Mouse (Mus musculus) lung, embryonic 14.5 days (tissue): ENCODE data around the gene Gzmg. TPM values are rescaled to one million over a fixed set of nuclear protein-coding genes. Genes with fewer than 3 reads are reported as not detected.
"Not testable (repeated sequence)": the region's sequence is repeated elsewhere in the genome, so short reads cannot be mapped to it uniquely, and the experiment has no call there.

Experiments used
- ATAC-seq: fragments of 200-750 bp; cut with Nextera tagmentation; 2 replicates; pipeline ENCODE4 v1.8.0; 2017; ENCODE audit warnings: mild to moderate bottlenecking, moderate TSS enrichment, moderate library complexity; ENCODE audit not compliant: insufficient read depth
- DNase-seq: peaks from one replicate; pipeline ENCODE4 v3.0.0-alpha.2; 2015
- H3K27ac ChIP-seq: fragments of 300-500 bp; sonication (generic); 2 replicates; pipeline ENCODE4 v1.5.1; 2014; ENCODE audit warnings: low read depth, mild to moderate bottlenecking, moderate library complexity
- H3K27me3 ChIP-seq: fragments of 300-500 bp; sonication (generic); 2 replicates; pipeline ENCODE4 v1.6.1; 2014; ENCODE audit warnings: low read length, control low read depth; ENCODE audit not compliant: insufficient read depth
- H3K36me3 ChIP-seq: fragments of 300-500 bp; sonication (generic); 2 replicates; pipeline ENCODE4 v1.6.1; 2014; ENCODE audit warnings: control low read depth; ENCODE audit not compliant: insufficient read depth
- H3K4me1 ChIP-seq: fragments of 300-500 bp; sonication (generic); 2 replicates; pipeline ENCODE4 v1.6.1; 2014; ENCODE audit warnings: antibody characterized with exemption, control low read depth; ENCODE audit not compliant: insufficient read depth
- H3K4me2 ChIP-seq: fragments of 300-500 bp; sonication (generic); 2 replicates; pipeline ENCODE4 v1.6.1; 2014; ENCODE audit warnings: mild to moderate bottlenecking
- H3K4me3 ChIP-seq: fragments of 300-500 bp; sonication (generic); 2 replicates; pipeline ENCODE4 v1.5.1; 2014; ENCODE audit warnings: low read depth, low read length
- H3K9ac ChIP-seq: fragments of 300-500 bp; sonication (generic); 2 replicates; pipeline ENCODE4 v1.6.1; 2014
- H3K9me3 ChIP-seq: fragments of 300-500 bp; sonication (generic); 2 replicates; pipeline ENCODE4 v1.6.1; 2016; ENCODE audit warnings: low read depth, low read length, control low read depth
- CTCF ChIP-seq: IDR thresholded peaks from 2 replicates; pipeline ENCODE4 v1.5.1; 2016; ENCODE audit warnings: antibody characterized with exemption, low read depth
- WGBS: fragments of 180-500 bp; shearing (Covaris S2); extraction: QIAGEN DNeasy Blood & Tissue Kit; methylation state at CpG from one replicate; pipeline ENCODE4 v1.1.7; 2014; 5-methylcytosine and 5-hydroxymethylcytosine counted together
- polyA plus RNA-seq: library from polyadenylated mRNA; unstranded; fragments of >200 nt; fragmentation: Nextera tagmentation; extraction: Ambion mirVana; gene quantifications from 2 replicates; pipeline ENCODE4 v1.2.1, GENCODE M21; 2014

The Gzmg gene
- not detected in 2 replicates for polyA plus RNA-seq

DNA sequence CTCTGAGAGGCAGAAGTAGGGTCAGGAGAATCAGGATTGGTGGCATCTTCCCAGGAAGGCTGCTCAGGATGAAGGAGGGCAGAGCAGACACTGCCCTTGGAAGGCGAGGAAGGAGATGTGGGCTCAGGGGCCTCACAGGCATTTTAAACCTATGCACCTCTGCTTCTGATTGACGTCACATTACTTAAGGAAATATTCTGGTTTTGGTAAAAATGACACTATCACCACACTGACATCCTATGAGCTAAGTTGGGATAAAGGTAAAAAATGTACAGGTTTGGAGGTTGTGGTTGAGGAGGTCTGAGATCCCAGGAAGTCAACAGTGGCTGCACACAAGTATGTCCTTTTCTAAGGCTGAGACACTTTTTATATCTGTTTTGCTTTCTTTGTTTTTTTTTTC, at the start of gene Gzmg:
Gene Gzmg, minus strand, starts transcription at position 101 of the 400 bp plus-strand sequence.
- not testable (repeated sequence) for H3K27me3 ChIP-seq, H3K27ac ChIP-seq, H3K9me3 ChIP-seq, H3K9ac ChIP-seq, DNase-seq, ATAC-seq, H3K4me3 ChIP-seq, H3K36me3 ChIP-seq, H3K4me2 ChIP-seq, H3K4me1 ChIP-seq
- WGBS = 77% methylated on average over 2 of the region's 2 CpGs

DNA sequence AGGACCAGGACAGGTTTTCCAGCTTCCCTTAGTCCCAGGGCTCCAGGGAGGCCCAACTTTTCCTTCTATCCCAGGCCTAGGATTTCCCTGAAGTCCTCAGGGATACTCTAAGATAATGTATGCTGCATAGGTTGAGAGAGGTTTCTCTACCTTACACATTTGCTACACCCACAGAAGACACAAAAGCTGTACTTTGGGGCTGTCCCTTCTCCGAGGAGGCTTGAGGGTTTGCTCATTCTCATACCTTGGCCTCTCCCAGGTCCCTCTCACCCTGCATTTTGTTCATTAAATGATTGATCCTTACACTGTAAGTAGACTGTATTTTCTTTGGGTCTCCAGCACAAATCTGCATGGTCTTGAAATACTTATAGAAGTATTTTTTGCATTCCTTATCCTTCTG, 46.2 kb upstream of the Gzmg start:
- no peak for DNase-seq

DNA sequence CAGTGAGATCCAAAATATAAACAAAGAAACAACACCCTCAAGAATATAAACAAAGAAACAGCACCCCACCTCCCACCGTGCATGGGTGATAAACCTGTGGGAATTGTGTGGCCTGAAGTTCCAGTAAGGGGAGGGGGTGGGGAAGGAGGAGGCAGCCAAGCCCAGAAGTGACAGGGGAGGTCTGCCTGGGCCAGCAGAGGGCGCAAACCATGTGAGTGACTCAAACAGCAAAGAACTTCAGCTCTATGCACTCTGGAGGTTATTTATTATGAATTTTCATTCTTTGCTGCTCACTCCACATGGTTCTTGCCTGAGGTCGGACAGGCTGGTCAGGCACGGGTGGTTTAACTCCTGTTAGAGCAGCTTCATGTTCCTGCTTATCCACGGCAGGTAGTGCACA, 45.6 kb upstream of the Gzmg start:
- H3K9me3 ChIP-seq, ATAC-seq, H3K9ac ChIP-seq, H3K4me3 ChIP-seq, H3K4me2 ChIP-seq, H3K4me1 ChIP-seq, H3K36me3 ChIP-seq, H3K27ac ChIP-seq, H3K27me3 ChIP-seq: not testable (repeated sequence)
- whole genome bisulfite sequencing = 30% methylated on average over 5 of the region's 5 CpGs
- peak; percentile 80 for DNase-seq
- peak; percentile 68 for TF ChIP-seq CTCF

More for the DNA sequence above, 46.2 kb upstream of the Gzmg start:
- no peaks in the 10 kb centered on the region for H3K4me1 ChIP-seq
- no peaks in the 10 kb centered on the region for H3K36me3 ChIP-seq
- no peak overlapping the region for H3K4me3 ChIP-seq
- H3K27me3 ChIP-seq = no peaks in the 10 kb centered on the region
- no peak overlapping the region for H3K9ac ChIP-seq
- WGBS = 85% methylated on average over 1 of the region's 1 CpGs
- H3K9me3 ChIP-seq = no peaks in the 10 kb centered on the region
- no peak for TF ChIP-seq CTCF
- no peak overlapping the region for H3K4me2 ChIP-seq
- ATAC-seq = no peak
- H3K27ac ChIP-seq = no peak overlapping the region

DNA sequence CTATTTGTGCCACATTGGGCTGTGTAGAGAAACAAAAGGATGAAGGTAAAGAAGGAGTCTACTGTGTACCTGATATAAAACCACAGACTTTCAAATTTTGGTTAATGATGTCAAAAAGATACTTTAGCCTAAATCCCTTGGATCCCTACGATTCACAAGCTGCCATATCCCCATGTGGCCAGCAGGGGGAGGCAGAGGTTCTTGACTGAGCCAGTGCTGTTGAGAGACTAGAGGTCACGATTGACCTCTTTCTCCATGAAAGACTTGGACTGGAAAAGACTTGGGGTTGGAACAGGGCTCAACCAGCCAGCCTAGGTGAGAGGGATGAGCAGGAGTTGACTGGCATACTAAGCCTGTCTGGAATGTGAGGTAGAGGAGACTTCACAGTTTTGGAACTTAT, 44.6 kb upstream of the Gzmg start:
- no peaks in the 10 kb centered on the region for H3K36me3 ChIP-seq
- no peaks in the 10 kb centered on the region for H3K27me3 ChIP-seq
- peak; percentile 82 for DNase-seq
- no peak overlapping the region for H3K27ac ChIP-seq
- H3K4me2 ChIP-seq = no peak overlapping the region
- H3K4me1 ChIP-seq = no peaks in the 10 kb centered on the region
- no peak for ATAC-seq
- H3K4me3 ChIP-seq = no peak overlapping the region
- H3K9ac ChIP-seq = no peak overlapping the region
- H3K9me3 ChIP-seq = no peaks in the 10 kb centered on the region
- WGBS = 2% methylated on average over 2 of the region's 2 CpGs
- TF ChIP-seq CTCF = peak; percentile 94

GRCm38 (mm10) chr14:56186946-56187345, 27.6 kb upstream of the Gzmg start:
- H3K4me1 ChIP-seq = no peaks in the 10 kb centered on the region
- 41% methylated on average over 6 of the region's 6 CpGs for WGBS
- H3K36me3 ChIP-seq = no peaks in the 10 kb centered on the region
- H3K4me3 ChIP-seq = no peak overlapping the region
- DNase-seq (no peak), ATAC-seq (no peak)
- H3K27ac ChIP-seq = no peak overlapping the region
- TF ChIP-seq CTCF = 0 out of 2 replicates have a peak, but pooled peaks have one; percentile 29
- no peak overlapping the region for H3K4me2 ChIP-seq
- no peak overlapping the region for H3K9ac ChIP-seq
- H3K9me3 ChIP-seq = no peaks in the 10 kb centered on the region
- H3K27me3 ChIP-seq = no peaks in the 10 kb centered on the region

DNA sequence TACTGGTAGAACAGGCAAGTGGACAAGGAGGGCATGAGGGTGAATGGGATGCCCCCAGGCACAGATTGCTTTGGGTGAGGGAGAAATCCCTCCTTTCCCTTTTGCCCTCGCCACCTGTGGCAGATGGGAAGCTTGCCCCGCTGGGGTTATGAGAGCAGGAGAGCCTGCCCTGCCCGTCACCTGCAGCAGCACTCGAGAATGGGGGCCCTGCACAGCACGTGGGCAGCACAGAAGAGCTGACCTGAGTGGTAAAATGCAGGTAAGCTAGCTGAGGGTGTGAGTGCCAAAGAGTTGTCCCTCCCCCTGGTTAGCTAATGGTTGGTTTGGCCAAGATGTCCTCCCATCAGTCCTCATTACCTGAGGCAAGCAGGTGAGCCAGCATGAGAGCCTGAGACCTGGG, 27.1 kb upstream of the Gzmg start:
- DNase-seq = no peak
- WGBS = 66% methylated on average over 5 of the region's 5 CpGs

DNA sequence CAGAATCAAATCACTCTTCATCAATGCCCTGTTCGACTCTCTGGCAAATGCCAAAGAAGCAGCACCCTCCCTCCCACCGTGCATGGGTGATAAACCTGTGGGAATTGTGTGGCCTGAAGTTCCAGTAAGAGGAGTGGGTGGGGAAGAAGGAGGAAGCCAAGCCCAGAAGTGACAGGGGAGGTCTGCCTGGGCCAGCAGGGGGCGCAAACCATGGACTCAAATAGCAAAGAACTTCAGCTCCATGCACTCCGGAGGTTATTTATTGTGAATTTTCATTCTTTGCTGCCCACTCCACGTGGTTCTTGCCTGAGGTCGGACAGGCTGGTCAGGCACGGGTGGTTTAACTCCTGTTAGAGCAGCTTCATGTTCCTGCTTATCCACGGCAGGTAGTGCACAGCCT, 18.3 kb upstream of the Gzmg start:
- DNase-seq = peak; percentile 67
- H3K9me3 ChIP-seq, H3K27me3 ChIP-seq, H3K4me2 ChIP-seq, H3K4me1 ChIP-seq, ATAC-seq, H3K4me3 ChIP-seq, H3K9ac ChIP-seq, H3K27ac ChIP-seq, H3K36me3 ChIP-seq: not testable (repeated sequence)
- peak; percentile 74 for TF ChIP-seq CTCF
- WGBS = 20% methylated on average over 8 of the region's 8 CpGs

More for the DNA sequence above, 27.1 kb upstream of the Gzmg start:
- Histone ChIP-seq H3K4me3 (no peak overlapping the region), H3K27ac (no peak overlapping the region), H3K4me1 (no peaks in the 10 kb centered on the region), H3K9ac (no peak overlapping the region), H3K4me2 (no peak overlapping the region), H3K27me3 (no peaks in the 10 kb centered on the region), H3K36me3 (no peaks in the 10 kb centered on the region), H3K9me3 (no peaks in the 10 kb centered on the region)
- TF ChIP-seq CTCF = no peak
- ATAC-seq = no peak

GRCm38 (mm10) chr14:56174499-56174898, 15.1 kb upstream of the Gzmg start, which contains the start of gene Gzmn:
Gene Gzmn (minus strand): TSS chr14:56174599.
- Histone ChIP-seq H3K4me3 (no peak within 1 kb of the TSS), H3K9ac (no peak within 1 kb of the TSS), H3K36me3 (no peaks in the 10 kb centered on the region), H3K27ac (no peak within 1 kb of the TSS), H3K4me1 (no peaks in the 10 kb centered on the region), H3K9me3 (no peaks in the 10 kb centered on the region), H3K4me2 (no peak within 1 kb of the TSS), H3K27me3 (no peaks in the 10 kb centered on the region)
- TF ChIP-seq CTCF = no peak
- 86% methylated on average over 5 of the region's 5 CpGs for WGBS
- ATAC-seq (no peak), DNase-seq (no peak)
